Mouse (Mus musculus): ENCODE results near the gene Fam217a. TPM values are rescaled to one million over a fixed set of nuclear protein-coding genes. Genes with fewer than 3 reads are reported as not detected.

Gene Fam217a
- 2.9 TPM for polyA plus RNA-seq (2014; fragmentation: Illumina TruSeq; extraction: RNeasy Lipid Tissue Mini Kit (QIAGEN cat#74804))

GRCm38 (mm10) chr13:34924210-34924609, at the start of gene Fam217a, which contains the start of gene 4933417A18Rik:
Gene Fam217a, minus strand, starts transcription at chr13:34924310.
Gene 4933417A18Rik, plus strand, starts transcription at chr13:34924409.

GRCm38 (mm10) chr13:34963511-34964397, 39.6 kb upstream of the Fam217a start, which contains the start of gene Eci3:
Gene Eci3, minus strand, starts transcription at chr13:34963810.

GRCm38 (mm10) chr13:34875166-34875710, 48.9 kb downstream of the Fam217a start, which contains the start of gene Prpf4b:
Gene Prpf4b, plus strand, starts transcription at chr13:34875302.

Other genes with a start within 250 kb of the Fam217a start
- gene Fam50b, start 189.5 kb downstream of the Fam217a start, polyA plus RNA-seq (2014; fragmentation: Illumina TruSeq; extraction: RNeasy Lipid Tissue Mini Kit (QIAGEN cat#74804)), result not detected
- gene Prpf4b, start 49.0 kb downstream of the Fam217a start, polyA plus RNA-seq (2014; fragmentation: Illumina TruSeq; extraction: RNeasy Lipid Tissue Mini Kit (QIAGEN cat#74804)), result 125 TPM
- gene 4933417A18Rik, start 99 bp upstream of the Fam217a start, polyA plus RNA-seq (2014; fragmentation: Illumina TruSeq; extraction: RNeasy Lipid Tissue Mini Kit (QIAGEN cat#74804)), result not detected
- 1.4 TPM for gene Eci3, start 39.5 kb upstream of the Fam217a start, polyA plus RNA-seq (2014; fragmentation: Illumina TruSeq; extraction: RNeasy Lipid Tissue Mini Kit (QIAGEN cat#74804))
- gene Eci2, start 102.8 kb upstream of the Fam217a start, polyA plus RNA-seq (2014; fragmentation: Illumina TruSeq; extraction: RNeasy Lipid Tissue Mini Kit (QIAGEN cat#74804)), result 99.8 TPM